Mouse (Mus musculus) lung, adult 2 months (tissue): ENCODE measurements around the gene Cited4.

Experiments used
- CTCF ChIP-seq: fragments of 200-500 bp; IDR thresholded peaks from 2 replicates; pipeline ENCODE4 v1.5.1; 2011; ENCODE audit warnings: mild to moderate bottlenecking, low read length, control low read depth; ENCODE audit not compliant: insufficient read depth
- POLR2A ChIP-seq: fragments of 200-500 bp; IDR thresholded peaks from 2 replicates; pipeline ENCODE4 v1.6.1; 2011; ENCODE audit warnings: low read depth, mild to moderate bottlenecking, control low read depth, low read length, borderline replicate concordance; ENCODE audit errors: extremely low read depth

DNA sequence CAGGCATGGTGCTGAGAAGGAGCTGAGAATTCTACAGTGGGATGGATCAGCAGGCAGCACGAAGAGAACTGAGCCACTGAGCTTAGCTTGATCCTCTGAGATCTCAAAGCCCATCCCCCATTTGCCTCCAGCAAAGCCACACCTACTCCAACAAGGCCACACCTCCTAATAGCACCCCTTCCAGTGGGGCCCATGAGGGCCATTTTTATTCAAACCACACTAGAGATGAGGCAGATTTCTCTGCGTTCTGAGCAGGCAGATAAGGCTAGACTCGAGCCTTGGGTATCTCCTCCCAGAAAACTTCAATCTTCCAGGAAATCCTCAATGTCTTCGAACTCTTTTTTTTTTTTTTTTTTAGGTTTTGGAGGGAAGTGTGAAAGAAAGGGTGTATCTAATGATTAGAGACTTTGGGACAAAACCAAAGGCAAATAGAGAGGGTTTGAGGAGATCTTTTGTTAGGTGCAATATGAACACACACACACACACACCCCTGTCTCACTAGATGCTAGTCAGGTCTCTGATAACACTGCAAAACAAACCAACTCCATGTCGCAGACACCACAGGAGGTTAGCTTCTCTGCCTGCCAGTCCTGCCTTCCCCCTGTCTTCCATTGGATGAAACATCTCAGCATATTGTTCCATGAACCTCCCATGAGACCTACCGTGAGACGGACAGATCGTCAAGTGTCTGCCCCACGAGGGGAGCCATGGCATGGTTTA lies 17.1 kb downstream of the Cited4 start:
- no peak for TF ChIP-seq CTCF
- TF ChIP-seq POLR2A, result no peak
